Mouse (Mus musculus): ENCODE measurements around the gene Adamtsl2. TPM values are rescaled to one million over a fixed set of nuclear protein-coding genes. Genes with fewer than 3 reads are reported as not detected.

Adamtsl2 gene
- polyA plus RNA-seq (2012; rRNA removed) = 19.0 and 19.4 TPM in 2 replicates

GRCm38 (mm10) chr2:27079152-27079584, at the start of gene Adamtsl2:
Gene Adamtsl2 (plus strand): TSS chr2:27079379.

GRCm38 (mm10) chr2:27071978-27072377, 7.2 kb upstream of the Adamtsl2 start, which contains the start of gene Mymk:
Gene Mymk (minus strand): TSS chr2:27072179.

GRCm38 (mm10) chr2:27141950-27142693, 62.9 kb downstream of the Adamtsl2 start, which contains the start of gene Fam163b:
Gene Fam163b (minus strand): TSS chr2:27142491.

Other genes starting within 250 kb of the Adamtsl2 start
- not detected in 2 replicates for gene Abo, start 214.4 kb upstream of the Adamtsl2 start, polyA plus RNA-seq (2012; rRNA removed)
- gene Surf6, start 176.5 kb upstream of the Adamtsl2 start, polyA plus RNA-seq (2012; rRNA removed) = 28.2 and 28.9 TPM in 2 replicates
- gene Med22, start 168.7 kb upstream of the Adamtsl2 start, polyA plus RNA-seq (2012; rRNA removed) = 112 and 117 TPM in 2 replicates
- gene Rpl7a, start 168.6 kb upstream of the Adamtsl2 start, polyA plus RNA-seq (2012; rRNA removed) = 1,447 and 1,537 TPM in 2 replicates
- gene Surf2, start 163.0 kb upstream of the Adamtsl2 start, polyA plus RNA-seq (2012; rRNA removed) = 55.1 and 56.3 TPM in 2 replicates
- gene Surf1, start 162.8 kb upstream of the Adamtsl2 start, polyA plus RNA-seq (2012; rRNA removed) = 87.0 and 91.3 TPM in 2 replicates
- gene Surf4, start 145.5 kb upstream of the Adamtsl2 start, polyA plus RNA-seq (2012; rRNA removed) = 79.1 and 80.0 TPM in 2 replicates
- 0.12 and 0.16 TPM in 2 replicates for gene Stkld1, start 145.3 kb upstream of the Adamtsl2 start, polyA plus RNA-seq (2012; rRNA removed)
- 50.7 and 53.4 TPM in 2 replicates for gene Rexo4, start 115.0 kb upstream of the Adamtsl2 start, polyA plus RNA-seq (2012; rRNA removed)
- 0.21 and 0.44 TPM in 2 replicates for gene Adamts13, start 106.0 kb upstream of the Adamtsl2 start, polyA plus RNA-seq (2012; rRNA removed)
- gene Cacfd1, start 69.5 kb upstream of the Adamtsl2 start, polyA plus RNA-seq (2012; rRNA removed) = 80.8 and 83.9 TPM in 2 replicates
- gene Slc2a6, start 51.4 kb upstream of the Adamtsl2 start, polyA plus RNA-seq (2012; rRNA removed) = 19.1 and 19.2 TPM in 2 replicates
- 0.10 and 1.7 TPM in 2 replicates for gene Mymk, start 7.2 kb upstream of the Adamtsl2 start, polyA plus RNA-seq (2012; rRNA removed)
- 19.3 and 25.3 TPM in 2 replicates for gene Fam163b, start 63.1 kb downstream of the Adamtsl2 start, polyA plus RNA-seq (2012; rRNA removed)
- gene Dbh, start 85.9 kb downstream of the Adamtsl2 start, polyA plus RNA-seq (2012; rRNA removed) = 1.3 and 1.7 TPM in 2 replicates
- 4.1 and 4.5 TPM in 2 replicates for gene Sardh, start 169.0 kb downstream of the Adamtsl2 start, polyA plus RNA-seq (2012; rRNA removed)

Data from central nervous system, embryonic 18 days (tissue).